Mouse (Mus musculus) brain, embryonic 18.5 days (tissue): ENCODE results near the gene Noct.
"Not testable (repeated sequence)": the region's sequence is repeated elsewhere in the genome, so short reads cannot be mapped to it uniquely, and the experiment has no call there.

Experiments
- DNase-seq: peaks from one replicate; pipeline ENCODE4 v3.0.0-alpha.2; 2012; ENCODE audit warnings: low read depth, low spot score

Gene Noct

DNA sequence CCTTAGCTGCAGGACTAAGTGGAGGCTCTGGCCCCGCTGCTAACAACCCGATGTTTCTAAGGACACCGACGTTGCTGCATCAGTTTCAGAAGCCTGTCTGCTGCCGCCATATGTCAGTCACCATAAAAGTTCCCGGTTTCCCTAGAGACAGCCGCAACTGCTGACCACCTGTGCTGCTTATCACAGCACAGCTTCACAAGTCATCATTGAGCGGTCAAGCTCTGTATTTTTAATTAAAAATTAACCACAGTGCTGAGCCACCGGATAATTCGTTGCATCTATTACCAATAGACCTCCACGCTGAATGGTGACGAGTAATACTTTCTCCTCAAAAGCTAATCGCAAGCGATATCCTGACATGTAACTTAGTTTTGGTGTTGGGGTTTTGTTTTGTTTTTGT lies 19.4 kb upstream of the Noct start:
- no peak for DNase-seq

DNA sequence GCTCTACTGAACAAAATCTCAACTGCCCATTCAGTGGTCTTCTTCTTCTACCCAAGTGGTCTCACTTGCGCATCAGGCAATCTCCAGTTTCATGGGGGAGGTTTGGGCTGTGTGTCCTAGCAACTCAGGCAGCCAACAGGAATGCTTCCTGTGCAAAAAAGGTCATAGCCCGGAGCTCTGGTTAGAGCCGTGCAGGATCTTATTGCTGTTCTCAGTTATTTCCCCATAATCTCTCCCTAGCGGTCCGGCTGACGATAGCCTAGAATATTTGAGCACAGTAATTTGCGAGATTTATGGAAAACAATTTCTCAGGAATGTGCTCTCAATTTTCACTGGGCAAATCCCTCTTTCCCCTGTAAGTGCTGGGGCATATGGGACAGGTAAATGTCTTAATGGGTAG lies 17.7 kb upstream of the Noct start:
- no peak for DNase-seq

DNA sequence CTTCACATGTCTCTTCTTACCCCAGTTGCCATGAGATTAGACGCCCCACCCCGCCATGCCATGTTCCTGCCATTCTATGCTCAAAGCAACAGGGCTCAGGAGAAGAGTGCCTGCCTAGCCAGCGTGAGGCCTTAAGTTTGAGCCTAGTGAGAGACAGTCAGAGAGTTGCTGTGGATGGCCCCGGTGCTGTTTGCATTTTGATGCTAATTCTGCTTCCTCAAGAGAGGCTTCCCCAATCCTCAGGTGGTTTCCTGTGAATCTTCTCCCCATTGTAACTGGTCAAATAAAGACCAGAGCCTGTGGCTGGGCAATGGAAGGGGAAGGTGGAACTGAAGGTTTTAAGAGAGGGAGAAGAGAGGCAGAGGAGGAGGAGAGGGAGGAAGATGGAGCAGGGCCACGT lies 15.6 kb upstream of the Noct start:
- no peak for DNase-seq

DNA sequence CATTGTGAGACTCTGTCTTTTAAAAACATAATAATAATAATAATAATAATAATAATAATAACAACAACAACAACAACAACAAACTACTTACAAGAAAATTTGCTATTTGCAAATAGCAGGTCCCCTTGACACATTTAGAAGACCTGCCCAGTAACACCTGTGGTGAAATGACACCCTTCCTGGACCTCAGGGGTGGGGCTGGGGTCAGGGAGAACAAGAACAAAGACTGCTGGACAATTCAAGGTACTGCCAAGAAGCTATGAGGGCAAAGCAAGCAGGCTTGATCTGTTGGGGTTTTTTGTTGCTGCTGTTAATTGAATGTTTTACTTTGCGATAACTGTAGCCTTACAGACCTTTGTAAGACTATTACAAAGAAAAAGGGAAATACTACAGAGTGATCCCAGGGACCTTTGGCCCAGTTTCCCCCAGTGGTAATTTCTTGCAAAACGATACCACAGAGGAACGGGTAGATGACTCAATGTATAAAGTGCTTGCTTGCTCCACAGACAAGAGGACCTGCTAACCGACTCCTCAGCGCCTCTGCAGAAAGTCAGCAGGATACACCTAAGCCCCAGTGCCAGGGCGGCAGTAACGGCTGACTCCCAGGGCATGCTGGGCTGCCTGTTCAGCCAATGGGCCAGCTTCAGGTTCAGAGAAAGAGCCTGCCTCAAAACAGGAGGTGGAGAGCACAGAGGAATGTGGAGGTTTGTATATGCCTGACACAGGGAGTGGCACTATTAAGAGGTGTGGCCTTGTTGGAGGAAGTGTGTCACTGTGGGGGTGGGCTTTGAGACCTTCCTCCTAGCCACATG lies 14.5 kb upstream of the Noct start:
- no peak for DNase-seq

DNA sequence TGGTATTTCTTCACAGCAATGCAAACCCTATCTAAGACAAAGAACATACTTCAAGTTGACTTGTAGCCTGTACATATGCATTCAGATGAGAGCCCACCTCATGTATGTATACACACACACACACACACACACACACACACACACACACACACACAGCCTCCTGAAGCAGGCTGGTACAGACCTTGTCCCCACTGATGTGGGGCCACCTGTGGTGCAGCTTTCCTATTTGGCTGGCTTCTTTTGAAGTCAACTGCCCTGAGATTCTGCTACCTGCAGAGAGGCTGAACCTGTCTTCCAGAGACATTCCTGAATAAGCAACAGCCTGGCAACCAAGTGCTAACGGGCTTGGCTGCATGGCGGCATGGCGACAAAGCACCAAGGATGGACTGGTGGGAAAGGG lies 13.8 kb upstream of the Noct start:
- DNase-seq, result no peak

DNA sequence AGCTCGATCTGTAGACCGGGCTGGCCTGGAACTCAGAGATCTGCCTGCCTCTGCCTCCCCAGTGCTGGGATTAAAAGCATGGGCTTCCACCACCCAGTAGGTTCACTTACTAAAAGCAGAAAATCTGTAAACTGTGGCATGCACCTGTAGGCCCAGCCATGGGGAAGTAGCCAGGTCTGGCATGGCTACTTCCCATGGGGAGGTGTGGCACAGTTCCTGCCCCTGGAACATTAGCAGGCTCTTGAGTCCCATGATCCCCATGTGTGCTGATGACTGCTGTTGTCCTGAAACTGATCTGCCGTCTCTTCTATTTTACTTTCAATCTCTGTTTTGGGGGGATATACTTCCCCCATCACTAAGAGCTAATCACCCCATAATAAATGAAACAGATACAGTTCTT lies 11.1 kb upstream of the Noct start:
- no peak for DNase-seq

DNA sequence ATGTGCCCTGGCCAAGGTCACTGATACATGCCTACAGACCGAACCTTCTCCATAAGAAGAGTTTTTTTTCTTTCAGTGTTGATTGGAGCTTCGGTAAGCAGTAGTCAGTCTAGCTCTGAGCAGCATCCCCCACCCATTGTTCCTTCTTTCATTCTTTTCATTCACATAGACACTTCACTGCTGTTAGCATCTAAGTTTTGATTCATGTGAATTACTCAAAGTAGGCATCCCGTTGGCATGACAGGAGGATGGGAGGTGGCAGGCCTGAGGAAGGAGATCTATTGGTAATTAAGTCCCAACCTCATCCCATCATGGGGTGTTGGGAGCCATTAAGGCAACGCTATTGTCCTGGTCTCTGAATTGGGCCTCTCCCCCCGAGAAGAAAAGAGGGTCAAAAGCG lies 8.6 kb upstream of the Noct start:
- DNase-seq, result no peak

DNA sequence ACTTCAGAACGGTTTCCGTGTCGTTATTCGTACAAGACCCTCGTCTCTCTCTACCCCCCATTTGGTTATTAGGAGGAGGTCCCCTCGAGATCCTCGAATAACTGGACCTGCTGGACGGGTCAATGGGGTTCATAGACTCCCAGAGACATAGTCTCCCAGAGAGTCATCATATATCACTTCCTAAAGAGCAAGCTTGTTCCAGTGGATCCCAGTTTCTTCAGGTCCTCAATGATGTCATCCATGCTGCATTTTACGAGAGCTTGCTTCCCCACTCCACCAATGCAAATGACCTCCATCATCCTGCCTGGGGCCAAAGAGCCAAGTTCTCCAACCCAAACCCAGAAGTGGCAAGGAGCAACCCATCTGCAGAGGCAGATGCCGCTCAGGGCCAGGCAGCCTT lies 7.9 kb upstream of the Noct start:
- DNase-seq, result not testable (repeated sequence)

DNA sequence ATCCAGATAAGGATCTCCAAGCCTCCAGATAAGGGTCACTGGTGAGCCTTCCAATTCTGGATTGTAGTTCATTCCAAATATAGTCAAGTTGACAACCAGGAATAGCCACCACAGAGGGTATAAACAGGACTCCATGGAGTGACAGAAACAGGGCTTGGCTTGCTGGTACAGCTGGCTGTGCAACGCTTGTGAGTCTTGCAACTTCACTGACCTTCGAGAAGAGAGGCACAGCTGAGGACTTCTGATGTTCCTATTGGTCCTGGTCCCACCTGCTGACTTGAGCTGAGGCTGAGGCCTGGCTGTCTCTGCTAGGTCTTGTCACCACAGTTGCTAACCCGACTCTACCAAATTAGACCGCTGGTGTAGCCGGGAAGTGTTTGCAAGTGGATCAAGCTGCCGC lies 5.9 kb upstream of the Noct start:
- DNase-seq, result not testable (repeated sequence)

DNA sequence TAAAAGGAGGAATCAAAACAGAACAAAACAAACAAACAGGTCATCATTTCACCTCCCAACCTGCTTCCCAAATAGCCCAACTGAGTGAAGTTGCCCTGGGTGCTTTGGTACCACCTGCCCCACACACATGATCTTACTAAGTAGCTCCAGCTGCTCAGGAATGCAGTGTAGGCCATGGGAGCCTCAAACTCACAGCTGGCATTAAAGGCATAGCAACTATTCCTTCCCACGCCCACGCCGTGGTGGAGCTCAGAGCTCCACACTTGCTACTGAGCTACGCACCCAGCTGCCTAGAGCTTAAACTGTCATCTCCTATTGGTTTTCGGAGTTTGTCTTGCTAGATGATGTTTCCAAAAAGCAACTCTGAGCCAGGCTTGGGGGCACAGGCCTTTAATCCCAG lies 5.0 kb upstream of the Noct start:
- no peak for DNase-seq

DNA sequence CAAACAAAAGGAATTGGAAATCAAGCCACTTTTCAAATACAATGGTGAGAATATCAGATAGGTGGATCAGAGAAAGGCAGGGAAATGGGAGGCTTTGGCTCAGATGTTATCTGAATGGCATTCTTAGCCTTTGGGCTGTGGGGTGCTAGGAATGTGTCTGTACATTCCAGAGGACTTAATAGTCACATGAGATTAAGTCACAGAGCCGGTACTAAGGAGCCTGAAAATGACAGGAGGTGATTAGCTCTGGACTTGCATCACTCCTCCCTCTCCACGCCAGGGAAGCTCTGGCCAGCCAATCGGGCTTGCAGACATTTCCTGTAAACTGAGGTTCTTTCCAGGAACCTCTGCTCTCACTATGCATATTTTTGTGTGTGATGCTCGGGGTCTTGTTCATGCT lies 3.4 kb upstream of the Noct start:
- DNase-seq, result no peak

DNA sequence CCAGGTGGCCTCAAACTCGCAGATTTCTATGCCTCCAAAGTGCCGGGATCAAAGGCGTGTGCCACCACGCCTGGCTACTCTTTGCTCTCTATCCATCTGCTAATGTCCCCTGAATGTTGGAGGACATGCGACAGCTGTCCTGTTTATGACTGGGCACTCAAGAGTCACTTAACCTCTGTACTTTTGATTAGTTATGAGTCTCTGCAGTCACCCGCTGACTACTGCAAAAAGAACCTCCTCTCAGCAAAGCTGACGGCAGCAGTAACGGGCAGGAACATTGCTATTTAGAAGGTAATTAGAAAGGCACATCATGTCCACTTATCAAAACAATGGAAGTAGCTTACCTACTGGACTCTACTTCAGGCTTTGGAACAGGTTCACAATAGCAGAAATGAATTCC lies 2.4 kb upstream of the Noct start:
- no peak for DNase-seq

DNA sequence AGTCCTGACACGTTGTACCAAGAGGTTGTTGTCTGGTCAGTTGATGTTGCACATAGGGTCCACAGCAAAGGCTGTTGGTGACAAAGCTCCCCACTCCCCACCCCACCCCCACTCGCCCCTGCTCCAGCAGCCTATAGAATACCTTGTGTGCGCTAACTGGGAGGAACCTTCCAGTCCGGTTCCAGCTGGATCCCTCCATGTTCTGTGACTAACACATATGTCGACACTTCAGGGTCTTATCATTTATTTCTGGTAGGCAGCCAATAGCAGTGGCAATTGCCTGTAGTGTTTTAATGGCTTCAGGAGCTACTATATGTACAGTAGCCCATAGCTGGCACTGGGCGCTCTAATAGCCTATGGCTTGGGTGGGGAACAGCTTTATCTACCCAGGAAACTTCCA lies 1.9 kb upstream of the Noct start:
- DNase-seq, result no peak

DNA sequence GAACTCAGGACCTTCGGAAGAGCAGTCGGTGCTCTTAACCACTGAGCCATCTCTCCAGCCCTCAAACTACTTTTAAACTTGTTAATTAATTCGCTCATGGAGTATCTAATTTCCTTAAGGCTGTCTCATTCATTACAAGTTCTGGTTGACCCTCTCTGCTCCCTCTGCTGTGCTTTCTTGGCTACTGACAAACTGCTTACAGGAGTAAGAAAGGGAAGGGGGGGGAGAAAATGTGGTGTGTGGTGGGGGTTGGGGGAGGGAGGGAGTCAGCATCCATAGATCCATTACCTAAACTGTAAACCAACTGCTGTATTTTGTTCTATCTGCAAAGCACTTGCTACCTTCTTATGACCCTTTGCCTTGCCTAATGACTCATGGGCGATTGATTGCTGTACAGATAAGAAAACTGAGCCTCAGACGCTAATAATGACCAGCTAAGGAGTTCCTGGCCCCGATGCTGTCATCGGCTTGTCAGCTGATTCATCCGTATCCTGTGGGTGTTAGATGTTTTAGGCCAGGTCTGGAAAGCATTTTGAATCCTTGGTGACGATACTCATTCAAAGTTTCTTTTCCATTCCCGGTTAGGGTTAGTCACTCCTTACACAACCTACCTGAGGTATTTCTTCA lies 1.3 kb upstream of the Noct start:
- DNase-seq, result no peak

DNA sequence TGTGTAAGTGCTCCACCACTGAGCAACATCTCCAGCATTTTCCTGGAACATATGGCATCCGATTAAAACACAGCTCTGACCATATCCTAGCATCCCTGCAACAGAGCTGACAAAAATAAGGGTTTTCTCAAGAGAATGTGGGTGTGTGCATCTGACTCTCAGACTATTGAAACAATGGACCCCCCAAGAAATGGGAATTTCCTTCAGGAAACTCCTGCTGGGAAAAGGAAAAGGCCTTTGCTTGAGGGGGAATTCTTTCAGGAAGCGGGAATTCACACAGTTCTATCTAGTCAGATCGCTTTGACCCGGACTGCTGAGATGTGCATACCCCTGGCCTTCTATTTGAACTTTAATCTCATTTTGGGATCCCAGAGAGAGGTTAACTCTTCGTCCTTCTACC lies 691 bp upstream of the Noct start:
- no peak for DNase-seq

DNA sequence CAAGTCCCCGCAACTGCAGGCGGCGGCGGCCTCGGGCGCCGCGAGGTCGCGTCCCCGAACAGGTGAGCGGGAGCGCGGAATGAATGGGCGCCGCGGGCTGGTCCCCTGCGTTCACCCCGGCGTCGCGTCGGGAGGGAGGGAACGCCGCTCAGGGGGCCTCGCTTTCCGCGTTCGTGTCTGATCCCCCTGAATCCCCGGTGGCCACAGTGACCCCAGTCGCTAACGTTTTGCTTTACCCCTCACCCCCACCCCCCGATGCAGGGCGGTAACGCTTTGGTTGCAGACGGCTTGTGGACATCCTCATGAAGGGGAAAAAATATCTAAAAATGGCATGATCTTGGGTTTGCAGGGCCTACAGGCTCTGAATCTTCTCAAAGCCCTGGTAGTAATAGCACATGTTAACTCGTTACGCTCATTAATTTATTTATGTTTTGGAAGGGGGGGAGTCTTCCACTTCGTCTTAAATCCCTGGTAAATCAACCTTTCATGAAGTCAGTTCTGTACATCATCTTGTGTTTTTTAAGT lies 1.0 kb downstream of the Noct start:
- no peak for DNase-seq

DNA sequence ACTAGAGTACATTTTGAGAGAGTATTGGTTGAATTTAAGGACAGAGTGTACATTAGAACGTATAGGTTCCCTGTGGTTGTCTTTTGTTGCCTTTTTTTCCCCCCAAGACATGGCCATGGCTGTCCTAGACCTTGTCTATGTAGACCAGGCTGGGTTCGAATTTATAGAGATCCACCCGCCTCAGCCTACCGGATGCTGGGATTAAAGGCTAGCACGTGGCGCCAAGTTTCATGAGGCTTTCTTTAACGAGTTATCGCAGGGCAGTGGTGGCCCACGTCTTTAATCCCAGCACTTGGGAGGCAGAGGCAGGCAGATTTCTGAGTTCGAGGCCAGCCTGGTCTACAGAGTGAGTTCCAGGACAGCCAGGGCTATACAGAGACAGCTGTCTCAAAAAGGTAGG lies 1.7 kb downstream of the Noct start:
- no peak for DNase-seq

DNA sequence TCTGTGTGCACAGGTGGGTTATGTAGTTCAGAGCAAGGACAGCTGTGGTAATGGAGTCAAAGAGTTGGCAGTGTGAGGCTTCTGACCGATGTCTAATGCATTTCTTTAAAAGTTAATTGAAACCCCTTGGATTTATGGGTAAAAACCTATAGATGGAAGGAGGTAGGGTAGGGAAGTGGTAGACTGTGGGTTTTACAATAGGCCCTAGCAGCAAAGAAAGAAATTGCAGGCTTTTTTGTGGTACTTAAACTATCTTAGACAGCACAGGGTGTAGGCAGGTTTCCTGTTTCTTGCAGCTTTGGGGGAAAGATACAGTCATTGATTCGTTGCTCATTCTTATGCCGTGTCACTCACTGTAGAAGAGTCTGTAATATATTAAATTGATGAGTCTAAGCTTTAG lies 2.4 kb downstream of the Noct start:
- DNase-seq, result no peak

DNA sequence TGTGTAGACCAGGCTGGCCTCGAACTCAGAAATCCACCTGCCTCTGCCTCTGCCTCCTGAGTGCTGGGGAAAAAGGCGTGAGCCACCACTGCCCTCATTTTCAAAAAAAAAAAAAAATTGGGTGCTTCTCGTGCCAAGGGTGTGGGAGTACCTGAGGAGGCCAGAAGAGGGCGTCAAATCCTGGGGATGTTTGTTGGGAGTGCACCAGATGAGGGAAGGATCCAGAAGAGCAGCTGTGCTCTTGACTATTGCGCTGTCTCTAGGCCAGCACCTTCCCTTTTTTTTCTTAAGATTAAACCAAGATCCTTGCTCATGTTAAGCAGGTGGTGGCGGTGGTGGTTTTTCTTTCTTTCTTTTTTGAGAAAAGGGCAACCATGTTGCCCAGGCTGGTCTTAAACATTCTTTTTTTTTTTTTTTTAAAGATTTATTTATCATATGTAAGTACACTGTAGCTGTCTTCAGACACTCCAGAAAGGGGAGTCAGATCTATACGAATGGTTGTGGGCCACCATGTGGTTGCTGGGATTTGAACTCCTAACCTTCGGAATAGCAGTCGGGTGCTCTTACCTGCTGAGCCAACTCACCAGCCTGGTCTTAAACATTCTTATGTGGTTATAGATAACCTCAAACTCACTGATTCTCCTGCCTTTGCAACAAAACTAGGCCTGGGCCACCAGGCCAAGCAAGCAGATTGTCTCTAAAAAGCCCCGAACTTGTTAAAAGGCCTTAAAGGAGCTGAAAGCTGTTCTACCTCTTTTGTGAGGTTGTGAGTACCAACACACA lies 4.0 kb downstream of the Noct start:
- DNase-seq, result no peak

DNA sequence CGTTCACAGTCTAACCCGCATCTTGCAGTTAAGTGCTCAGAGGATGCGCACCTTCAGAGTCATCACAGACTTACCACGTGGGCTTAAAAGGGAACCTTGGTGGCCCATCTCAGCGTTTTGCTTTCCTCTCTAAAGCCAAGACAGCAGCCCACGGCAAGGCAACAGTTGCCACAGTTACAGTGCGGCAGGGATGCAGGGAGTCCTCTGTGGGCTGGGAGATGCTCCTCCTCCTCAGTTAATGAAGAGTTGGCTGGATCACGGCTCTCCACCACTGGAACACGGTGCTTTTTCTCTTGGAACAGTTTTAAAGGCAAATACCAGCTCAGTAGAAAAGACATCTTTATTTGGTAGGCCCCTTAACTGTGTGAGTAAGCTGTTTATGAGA lies 4.6 kb downstream of the Noct start:
- no peak for DNase-seq

DNA sequence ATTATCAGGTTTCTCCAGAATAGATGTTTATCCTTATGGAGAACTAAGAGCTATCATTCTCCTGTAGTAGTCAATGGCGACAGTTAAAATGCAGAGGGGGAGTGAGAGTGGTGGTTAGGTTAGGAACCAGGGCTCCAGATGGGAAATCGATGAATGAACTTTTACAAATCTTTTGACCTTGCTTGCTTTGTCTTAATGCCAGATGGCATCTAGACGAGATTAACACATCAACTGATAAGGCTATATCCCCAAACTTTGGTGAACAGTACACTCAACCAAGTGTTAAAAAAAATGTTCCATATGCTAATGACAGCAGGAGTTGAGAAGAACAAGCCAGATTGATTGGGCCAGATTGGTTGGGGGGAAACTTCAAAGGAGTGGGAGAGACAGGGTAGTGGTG lies 5.0 kb downstream of the Noct start:
- DNase-seq, result no peak

DNA sequence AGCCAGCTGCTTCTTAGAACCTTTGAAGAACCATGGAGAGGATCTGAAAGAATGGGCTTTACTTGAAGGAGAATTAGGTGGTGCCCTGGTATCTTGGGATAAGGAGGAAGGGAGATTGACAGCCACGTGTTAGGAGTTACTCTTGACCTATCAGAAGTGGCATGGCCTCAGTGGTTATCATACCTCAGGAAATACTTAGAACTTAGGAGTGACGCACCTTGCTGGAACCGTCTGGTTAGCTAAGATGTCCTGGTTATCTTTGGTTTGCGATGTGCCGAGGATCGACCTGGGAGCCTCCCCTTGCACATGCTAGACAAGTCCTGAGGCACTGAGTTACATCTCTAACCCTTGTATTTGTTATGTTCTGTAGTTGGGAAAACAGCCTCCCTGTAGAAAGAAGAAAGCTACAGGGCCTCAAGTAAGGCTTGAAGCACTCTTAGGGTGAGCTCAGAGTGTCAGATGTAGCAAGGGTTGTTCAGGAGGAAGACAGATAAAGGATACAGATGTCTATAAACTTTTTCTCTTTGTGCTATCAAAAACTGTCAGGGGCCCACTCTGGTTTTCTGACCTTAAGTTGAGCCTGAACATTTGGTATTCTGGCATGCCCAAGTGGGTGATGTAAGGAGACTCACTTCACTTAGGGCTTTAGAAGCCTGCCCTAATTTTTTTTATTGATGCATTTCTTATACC lies 6.0 kb downstream of the Noct start:
- DNase-seq, result no peak
